Mouse (Mus musculus): ENCODE data around the gene Klc1. TPM values are rescaled to one million over a fixed set of nuclear protein-coding genes. Genes with fewer than 3 reads are reported as not detected.
A peak's percentile ranks its signal among the peaks of the same experiment; 100 is the strongest.

Gene Klc1
- polyA plus RNA-seq, 1 experiment: 116 TPM

DNA sequence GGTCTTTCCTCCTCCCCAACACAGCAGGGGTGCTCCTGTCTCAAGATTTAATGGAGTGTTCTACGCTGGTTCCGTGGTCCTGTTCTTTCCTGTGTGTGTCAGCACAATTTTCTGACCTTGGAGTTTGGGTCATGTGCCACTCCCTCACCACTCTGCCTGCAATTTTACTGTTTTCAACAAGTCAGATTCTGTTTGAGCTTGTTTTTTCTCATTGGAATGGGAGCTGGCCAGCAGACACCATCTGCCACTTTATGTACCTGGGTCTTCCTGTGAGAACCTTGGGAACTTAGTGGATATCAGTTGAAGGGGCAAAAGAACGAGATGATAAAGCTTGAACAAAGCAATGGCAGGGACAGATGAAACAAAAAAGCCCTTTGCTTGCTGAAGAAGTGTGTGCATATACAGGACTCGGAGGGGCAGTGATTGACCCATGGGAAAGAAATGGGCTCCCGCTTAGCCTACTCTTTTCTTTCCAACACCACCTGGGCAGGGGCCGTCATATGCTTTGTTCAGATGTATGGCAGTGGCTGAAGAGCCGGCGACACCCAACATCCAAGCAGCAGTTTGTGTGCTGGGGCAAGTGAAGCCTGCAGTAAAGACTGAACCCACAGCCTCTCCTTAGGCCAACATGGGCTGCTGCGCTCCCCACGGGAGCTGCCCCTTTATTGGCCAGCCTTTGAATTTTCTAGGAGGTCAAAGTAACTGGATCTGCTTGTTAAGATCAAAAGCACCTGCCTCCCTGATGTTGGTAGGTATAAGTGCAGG is 906 bp upstream of the Klc1 start:
- H3K79me2 ChIP-seq (ENCODE audit: control insufficient read depth, insufficient read depth): peaks cover 43% of the 10 kb centered on the region
- H3K4me3 ChIP-seq (ENCODE audit: insufficient read depth, poor library complexity, severe bottlenecking): no peak overlapping the region
- H3K79me3 ChIP-seq (ENCODE audit: low read depth): peaks cover 36% of the 10 kb centered on the region

DNA sequence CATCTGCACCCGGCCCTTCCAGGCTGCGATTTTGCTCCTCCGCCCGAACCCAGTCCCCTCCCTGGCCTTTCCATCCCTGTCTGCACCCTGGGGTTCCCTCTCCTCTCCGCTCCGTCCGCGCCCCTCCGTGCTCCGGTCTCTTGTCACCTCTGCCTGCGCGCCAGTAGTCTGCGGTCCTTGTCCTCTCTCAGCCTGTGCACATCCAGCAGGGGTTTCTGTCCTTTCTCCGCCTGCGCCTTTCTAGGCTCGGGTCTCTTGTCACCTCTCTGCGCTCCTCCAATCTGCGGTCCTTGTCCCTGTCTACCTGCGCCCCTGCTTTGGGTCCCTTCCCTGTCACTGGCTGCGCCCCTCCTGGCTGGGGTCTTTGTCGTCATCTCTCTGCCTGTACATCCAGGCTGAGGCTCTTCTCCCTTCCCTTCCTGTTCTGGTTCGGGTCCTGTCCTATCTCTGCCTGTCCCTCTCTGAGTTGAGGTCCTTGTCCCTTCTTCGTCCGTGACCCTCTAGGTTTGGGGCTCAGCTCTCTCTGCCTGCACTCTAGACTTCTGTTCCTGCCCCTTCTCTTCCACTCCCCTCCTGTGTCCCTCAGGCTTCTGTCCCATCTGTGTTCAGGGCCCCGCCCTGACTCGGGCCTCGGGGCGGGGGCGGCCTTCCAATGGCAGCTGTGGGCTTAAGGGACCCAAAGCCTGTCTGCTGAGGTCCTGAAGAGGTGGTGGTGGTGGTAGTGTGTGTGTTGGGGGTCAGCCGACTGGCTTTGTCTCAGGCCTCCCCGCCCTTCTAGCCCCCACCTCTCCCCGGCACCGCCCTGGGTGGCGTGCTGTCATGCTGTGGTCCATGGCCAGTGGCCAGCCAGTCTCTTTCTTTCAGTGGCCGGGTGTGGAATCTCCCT is 770 bp downstream of the Klc1 start:
- Histone ChIP-seq H3K79me2 (ENCODE audit: control insufficient read depth, insufficient read depth) (peaks cover 60% of the 10 kb centered on the region), H3K79me3 (ENCODE audit: low read depth) (peaks cover 53% of the 10 kb centered on the region), H3ac (ENCODE audit: control insufficient read depth, insufficient read length, low read depth) (peak overlapping the region; percentile 93), H3K4me3 (ENCODE audit: insufficient read depth, poor library complexity, severe bottlenecking) (peak overlapping the region; percentile 75), H3K36me3 (ENCODE audit: control insufficient read depth, insufficient read depth) (peaks cover 4% of the 10 kb centered on the region), H3K27me3 (ENCODE audit: control insufficient read depth, insufficient read depth, insufficient read length) (no peaks in the 10 kb centered on the region)
- TF ChIP-seq MAX (IDR thresholded peaks at IDR 0.05) (peak; percentile 23), FOSL1 (IDR thresholded peaks at IDR 0.05; ENCODE audit: insufficient read depth, low read length, poor library complexity, severe bottlenecking) (no peak), CTCF (IDR thresholded peaks at IDR 0.05; ENCODE audit: control insufficient read depth, insufficient read depth, insufficient read length) (no peak)

More for the DNA sequence above, 906 bp upstream of the Klc1 start:
- Histone ChIP-seq H3K27me3 (ENCODE audit: control insufficient read depth, insufficient read depth, insufficient read length) (no peaks in the 10 kb centered on the region), H3ac (ENCODE audit: control insufficient read depth, insufficient read length, low read depth) (peak overlapping the region; percentile 93), H3K36me3 (ENCODE audit: control insufficient read depth, insufficient read depth) (no peaks in the 10 kb centered on the region)
- TF ChIP-seq CTCF (IDR thresholded peaks at IDR 0.05; ENCODE audit: control insufficient read depth, insufficient read depth, insufficient read length): no peak
- TF ChIP-seq MYOD1 (IDR thresholded peaks at IDR 0.05; ENCODE audit: control insufficient read depth, insufficient read length, low read depth): no peak
- TF ChIP-seq USF1 (IDR thresholded peaks at IDR 0.05; ENCODE audit: low read depth): no peak
- no peak for TF ChIP-seq CEBPB (IDR thresholded peaks at IDR 0.05; ENCODE audit: low read depth)
- TF ChIP-seq MYOG (IDR thresholded peaks at IDR 0.05; ENCODE audit: control insufficient read depth, extremely low read depth, insufficient read length): no peak

DNA sequence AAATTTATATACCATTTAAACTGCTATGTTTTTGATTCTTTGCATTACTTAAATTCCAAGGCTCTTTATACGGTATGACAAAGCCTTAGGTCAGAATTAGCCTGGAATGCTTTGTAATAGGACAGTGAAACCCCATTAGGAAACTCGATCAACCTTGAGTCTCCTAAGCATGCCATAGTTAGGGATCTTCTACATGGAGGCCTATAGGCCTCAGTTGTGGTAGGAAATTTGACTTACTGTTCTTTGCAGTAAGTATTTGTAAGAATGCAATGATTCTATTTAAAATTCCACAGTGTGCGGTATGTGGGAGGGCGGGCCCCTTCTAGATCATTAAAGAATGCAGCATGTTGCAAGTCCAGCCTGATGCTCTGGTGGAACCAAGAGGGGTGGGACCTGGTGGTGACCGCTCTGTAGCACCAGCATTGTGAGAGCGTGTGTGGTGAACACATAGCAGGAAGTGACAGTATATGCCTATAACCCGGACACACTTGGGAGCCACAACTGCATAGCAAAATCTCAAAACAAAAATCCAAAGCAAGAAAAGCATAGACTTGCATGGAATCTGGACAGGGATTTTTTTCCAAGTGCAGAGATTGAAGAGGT is 1.8 kb downstream of the Klc1 start:
- Histone ChIP-seq H3K79me3 (ENCODE audit: low read depth) (peaks cover 63% of the 10 kb centered on the region), H3K4me3 (ENCODE audit: insufficient read depth, poor library complexity, severe bottlenecking) (peak overlapping the region; percentile 75), H3K27me3 (ENCODE audit: control insufficient read depth, insufficient read depth, insufficient read length) (no peaks in the 10 kb centered on the region), H3K36me3 (ENCODE audit: control insufficient read depth, insufficient read depth) (peaks cover 4% of the 10 kb centered on the region), H3ac (ENCODE audit: control insufficient read depth, insufficient read length, low read depth) (peak overlapping the region; percentile 42), H3K79me2 (ENCODE audit: control insufficient read depth, insufficient read depth) (peaks cover 70% of the 10 kb centered on the region)
- TF ChIP-seq CEBPB (IDR thresholded peaks at IDR 0.05; ENCODE audit: low read depth) (peak; percentile 37), MAX (IDR thresholded peaks at IDR 0.05) (peak; percentile 14), CTCF (IDR thresholded peaks at IDR 0.05; ENCODE audit: control insufficient read depth, insufficient read depth, insufficient read length) (no peak)

DNA sequence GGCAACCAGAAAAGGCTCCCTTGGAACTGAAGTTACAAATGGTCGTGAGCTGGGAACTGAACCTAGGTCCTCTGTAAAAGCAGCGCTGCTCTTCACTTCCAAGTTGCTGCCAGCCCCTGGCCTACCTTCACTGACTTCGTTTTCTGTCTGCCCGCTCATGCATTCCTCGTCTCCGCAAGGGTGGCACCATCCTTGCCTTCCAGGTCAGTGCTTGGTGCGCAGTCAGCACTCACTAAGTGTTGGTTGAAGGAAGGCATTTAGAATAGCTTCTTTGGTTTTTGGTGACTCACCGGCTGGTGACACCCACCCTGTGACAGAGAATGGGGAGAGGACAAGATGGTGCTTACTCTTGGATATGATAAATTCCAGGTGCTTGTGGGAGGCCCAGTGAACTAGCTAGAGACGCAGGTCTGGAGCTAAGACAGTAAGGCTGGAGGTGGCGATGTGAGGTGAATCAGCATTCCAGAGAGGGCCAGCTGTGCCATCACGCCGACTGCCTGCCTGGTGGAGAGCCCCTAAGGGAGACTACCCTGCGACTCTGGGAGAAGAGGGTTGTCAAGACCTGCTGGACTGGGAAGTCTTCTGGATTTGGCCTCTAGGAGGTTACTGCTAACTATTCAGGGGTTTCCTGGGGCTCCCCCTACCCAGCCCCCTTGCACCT is 4.1 kb downstream of the Klc1 start:
- Histone ChIP-seq H3K4me3 (ENCODE audit: insufficient read depth, poor library complexity, severe bottlenecking) (no peak overlapping the region), H3K27me3 (ENCODE audit: control insufficient read depth, insufficient read depth, insufficient read length) (no peaks in the 10 kb centered on the region), H3ac (ENCODE audit: control insufficient read depth, insufficient read length, low read depth) (no peak overlapping the region), H3K79me2 (ENCODE audit: control insufficient read depth, insufficient read depth) (peaks cover 93% of the 10 kb centered on the region), H3K79me3 (ENCODE audit: low read depth) (peaks cover 85% of the 10 kb centered on the region), H3K36me3 (ENCODE audit: control insufficient read depth, insufficient read depth) (peaks cover 4% of the 10 kb centered on the region)
- TF ChIP-seq MYOG (IDR thresholded peaks at IDR 0.05; ENCODE audit: control insufficient read depth, extremely low read depth, insufficient read length) (no peak), CEBPB (IDR thresholded peaks at IDR 0.05; ENCODE audit: low read depth) (no peak), FOSL1 (IDR thresholded peaks at IDR 0.05; ENCODE audit: insufficient read depth, low read length, poor library complexity, severe bottlenecking) (no peak), MYOD1 (IDR thresholded peaks at IDR 0.05; ENCODE audit: control insufficient read depth, insufficient read length, low read depth) (no peak), USF1 (IDR thresholded peaks at IDR 0.05; ENCODE audit: low read depth) (no peak), CTCF (IDR thresholded peaks at IDR 0.05; ENCODE audit: control insufficient read depth, insufficient read depth, insufficient read length) (no peak), MAX (IDR thresholded peaks at IDR 0.05) (no peak)

DNA sequence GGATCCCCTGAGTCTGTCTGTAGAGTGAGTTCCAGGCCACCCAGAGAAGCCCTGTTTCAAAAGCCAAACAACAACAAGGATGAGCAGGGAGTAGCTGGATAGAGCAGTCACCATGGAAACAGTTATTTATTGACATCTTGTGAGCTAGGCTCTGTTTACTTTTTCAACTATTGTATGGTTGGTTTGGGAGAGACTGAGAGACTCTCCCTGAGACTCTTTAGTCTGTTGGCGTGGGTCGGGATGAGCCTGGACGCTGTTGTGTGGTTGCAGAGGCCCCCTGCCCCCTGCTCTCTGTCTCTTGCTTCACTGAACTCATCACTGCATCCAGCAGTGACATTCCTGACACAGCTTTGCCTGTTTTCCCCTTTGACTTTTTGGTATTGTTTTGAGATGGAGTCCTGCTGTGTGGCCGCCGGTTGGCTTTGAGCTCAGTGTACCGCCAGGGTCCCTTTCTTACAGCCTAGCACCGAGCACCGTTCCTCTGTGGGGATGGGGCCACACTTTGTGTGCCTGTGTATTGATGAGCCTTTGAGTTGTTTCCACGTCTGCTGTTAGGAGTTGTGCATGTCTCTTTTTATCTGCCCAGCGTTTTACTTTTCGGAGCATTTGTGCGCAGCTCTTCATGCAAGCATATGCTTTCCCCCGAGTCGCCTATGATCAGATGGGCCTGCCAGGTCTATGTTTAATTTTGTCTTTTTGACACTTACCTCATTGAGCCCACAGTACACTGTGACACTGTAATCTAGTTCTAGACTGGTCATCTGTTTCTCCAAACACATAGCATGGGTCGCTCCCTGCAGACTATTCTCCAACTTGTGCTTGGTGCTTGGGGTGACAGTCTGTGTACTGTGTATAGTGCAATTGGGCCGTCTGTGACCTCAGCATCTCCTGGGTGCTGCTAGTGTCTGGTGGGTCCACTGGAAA is 7.9 kb downstream of the Klc1 start:
- peaks cover 100% of the 10 kb centered on the region for H3K79me2 ChIP-seq (ENCODE audit: control insufficient read depth, insufficient read depth)

More for the DNA sequence above, 7.9 kb downstream of the Klc1 start:
- TF ChIP-seq MAX (IDR thresholded peaks at IDR 0.05) (no peak), MYOG (IDR thresholded peaks at IDR 0.05; ENCODE audit: control insufficient read depth, extremely low read depth, insufficient read length) (no peak)
- H3K36me3 ChIP-seq (ENCODE audit: control insufficient read depth, insufficient read depth): peaks cover 9% of the 10 kb centered on the region
- no peak overlapping the region for H3ac ChIP-seq (ENCODE audit: control insufficient read depth, insufficient read length, low read depth)
- no peaks in the 10 kb centered on the region for H3K27me3 ChIP-seq (ENCODE audit: control insufficient read depth, insufficient read depth, insufficient read length)
- no peak overlapping the region for H3K4me3 ChIP-seq (ENCODE audit: insufficient read depth, poor library complexity, severe bottlenecking)
- peaks cover 92% of the 10 kb centered on the region for H3K79me3 ChIP-seq (ENCODE audit: low read depth)
